Mouse (Mus musculus) right cerebral cortex, adult 2 months (tissue): ENCODE results near the gene Llph.

Source experiments
- DNase-seq, 2 experiments: peaks; one replicate each; pipeline ENCODE4 v3.0.0; 2021 to 2022; ENCODE audit warnings: low spot score in 2 of 2

Llph gene

DNA sequence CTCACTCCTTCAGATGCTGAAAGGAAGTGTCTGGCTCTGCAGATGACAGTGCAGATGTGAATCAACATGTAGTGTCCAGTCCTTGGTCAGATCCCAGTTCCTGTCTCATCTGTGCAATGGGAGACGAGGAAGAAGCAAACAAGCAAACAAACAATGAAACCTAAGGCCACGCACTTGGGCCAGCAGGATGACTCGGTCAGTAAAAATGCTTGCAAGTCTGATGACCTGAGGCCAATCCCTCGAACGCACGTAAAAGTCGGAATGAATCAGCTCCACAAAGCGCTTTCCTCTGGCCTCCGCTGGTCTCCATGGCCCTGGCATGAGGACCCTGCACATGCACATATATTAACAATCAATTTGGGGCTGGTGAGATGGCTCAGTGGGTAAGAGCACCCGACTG, 7.9 kb upstream of the Llph start:
- no peak for DNase-seq

GRCm38 (mm10) chr10:120219578-120220359, 7.1 kb upstream of the Llph start:
- DNase-seq, result no peak

- DNase-seq, result no peak
Observed at GRCm38 (mm10) chr10:120220776-120221175, 6.1 kb upstream of the Llph start.

- peak; percentile 36 to 71 for DNase-seq
Observed at GRCm38 (mm10) chr10:120231718-120232117, 4.8 kb downstream of the Llph start.

DNA sequence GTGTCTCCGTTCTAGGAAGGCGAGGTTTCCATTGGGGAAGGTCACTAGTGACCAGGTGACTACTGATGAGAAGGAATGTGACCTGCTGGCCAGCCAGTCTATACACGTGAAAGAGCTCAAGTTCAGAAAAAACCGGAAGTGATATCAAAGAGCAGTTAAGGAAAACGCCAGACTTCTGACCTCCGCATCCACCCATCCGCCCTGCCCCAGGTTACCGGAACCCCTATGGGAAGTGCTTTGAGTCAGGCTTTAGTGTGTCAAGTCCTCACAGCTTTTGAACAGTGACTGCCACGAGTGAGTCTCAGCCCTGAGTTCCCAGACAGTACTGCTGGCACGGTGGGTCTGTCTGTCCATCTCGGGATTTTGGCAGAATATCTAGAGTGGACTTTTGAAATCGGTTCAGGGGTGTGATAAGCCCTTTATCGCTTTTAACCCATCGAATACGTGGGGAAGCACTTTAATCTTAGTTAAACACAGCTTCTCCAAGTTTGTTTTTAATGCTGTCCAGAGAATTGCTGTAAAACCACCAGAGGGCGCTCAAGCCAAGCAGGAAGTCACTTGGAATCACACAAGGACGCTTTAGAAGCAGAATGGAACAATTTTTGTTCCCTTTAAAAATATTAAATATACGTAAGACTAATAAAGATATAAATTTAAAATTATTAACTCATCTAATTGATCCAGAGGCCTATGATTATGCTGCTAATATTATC, 6.9 kb downstream of the Llph start:
- peak; percentile 65 to 78 for DNase-seq

GRCm38 (mm10) chr10:120236855-120237254, 10.0 kb downstream of the Llph start:
- no peak for DNase-seq

DNA sequence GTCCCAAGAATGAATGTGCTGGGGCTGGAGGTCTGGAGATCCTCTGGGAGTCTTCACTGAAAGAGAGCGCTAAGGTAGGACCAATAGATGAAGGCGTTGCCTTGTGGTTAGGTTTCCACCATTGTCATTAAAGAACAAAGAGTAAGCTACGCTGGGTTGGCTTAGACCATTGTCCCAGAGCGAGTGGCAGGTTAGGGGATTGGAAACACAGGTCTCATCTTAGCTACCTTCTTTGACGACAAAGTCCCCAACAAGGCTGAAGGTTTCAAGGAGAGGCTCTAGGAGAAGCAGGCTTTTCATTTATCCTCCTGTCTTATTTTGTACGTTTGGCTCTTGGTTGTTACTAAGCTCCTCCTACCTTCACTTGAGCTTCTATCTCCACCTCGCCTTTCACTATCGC, 11.4 kb downstream of the Llph start:
- DNase-seq, result no peak

DNA sequence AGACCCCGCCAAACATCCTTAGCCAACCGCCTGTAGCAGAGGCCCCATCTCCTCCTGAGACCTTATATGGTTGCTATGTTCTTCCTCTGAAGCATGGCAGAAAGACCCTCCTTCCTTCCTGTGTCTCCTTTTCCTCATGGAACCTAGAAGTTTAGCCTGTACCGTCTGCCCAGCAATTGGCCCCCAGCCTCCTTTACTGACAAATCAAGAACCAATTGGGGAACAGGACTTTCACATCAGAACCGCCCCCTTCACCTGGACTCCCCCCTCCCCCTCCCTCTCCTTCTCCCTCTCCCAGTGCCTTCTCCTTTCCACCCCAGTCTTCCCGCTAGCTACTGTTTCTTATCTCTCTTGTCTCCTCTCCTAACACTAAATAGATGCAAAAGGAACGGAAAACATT, 12.6 kb downstream of the Llph start:
- DNase-seq, result no peak

DNA sequence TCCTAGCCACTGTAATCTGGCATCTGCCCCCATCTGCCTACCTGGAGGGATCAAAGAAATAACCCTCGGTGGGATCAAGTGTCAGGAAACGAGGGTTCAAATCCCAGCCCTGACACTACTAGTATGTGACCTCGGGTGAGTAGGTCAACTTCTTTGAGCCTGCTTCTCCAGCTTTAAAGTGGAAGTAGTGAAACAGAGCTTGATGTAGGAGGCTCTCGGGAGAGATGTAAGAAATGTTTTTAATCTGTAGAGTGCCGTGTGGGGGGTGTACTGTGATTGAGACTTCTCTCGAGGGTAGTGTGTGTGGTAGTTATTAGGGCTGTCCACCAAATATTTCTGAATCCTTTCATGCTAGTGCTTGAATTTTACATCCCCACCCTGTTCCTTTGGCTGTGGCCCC, 15.6 kb downstream of the Llph start:
- DNase-seq, result no peak

DNA sequence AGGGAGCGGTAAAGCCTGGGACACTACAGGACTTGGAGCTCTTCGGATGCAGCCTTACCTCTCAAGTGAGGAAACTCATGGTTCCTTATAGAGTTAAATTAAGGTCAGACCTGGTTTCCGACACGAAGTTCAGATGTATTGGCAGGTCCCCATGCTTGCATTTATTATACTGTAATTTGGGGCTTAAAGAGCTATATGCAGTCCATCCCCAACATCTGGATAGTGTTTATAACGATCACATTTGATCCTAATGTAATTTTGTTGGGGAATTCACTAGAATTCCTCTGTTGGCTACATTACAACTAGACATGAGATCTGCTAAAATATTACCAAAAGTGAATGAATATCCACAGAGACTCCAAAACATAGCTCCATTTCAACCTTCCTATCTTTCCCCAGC, 18.8 kb downstream of the Llph start:
- no peak for DNase-seq

- peak; percentile 48 to 56 for DNase-seq
Observed at GRCm38 (mm10) chr10:120246994-120247750, 20.3 kb downstream of the Llph start.

GRCm38 (mm10) chr10:120250911-120251683, 24.2 kb downstream of the Llph start:
- no peak for DNase-seq

- no peak for DNase-seq
Observed at GRCm38 (mm10) chr10:120251791-120252190, 24.9 kb downstream of the Llph start.

DNA sequence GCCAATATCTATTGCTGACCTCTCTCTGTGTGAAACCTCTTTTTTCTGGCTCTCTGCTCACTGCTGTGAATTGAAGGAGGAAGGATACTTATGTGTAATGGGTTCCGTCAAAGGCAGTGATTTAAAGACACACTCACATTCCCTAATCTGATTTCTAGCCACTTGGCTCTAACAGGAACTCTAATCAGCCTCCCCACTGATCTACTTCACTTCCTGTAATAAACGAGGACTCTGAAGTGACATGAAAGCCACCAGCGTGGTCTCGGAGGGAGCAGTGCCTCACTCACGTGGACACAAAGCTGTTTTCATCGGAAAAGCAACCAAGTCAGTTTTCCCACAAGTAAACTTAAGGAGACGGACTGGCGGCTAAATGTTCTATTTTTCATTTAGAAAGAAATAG, 25.9 kb downstream of the Llph start:
- no peak for DNase-seq

DNA sequence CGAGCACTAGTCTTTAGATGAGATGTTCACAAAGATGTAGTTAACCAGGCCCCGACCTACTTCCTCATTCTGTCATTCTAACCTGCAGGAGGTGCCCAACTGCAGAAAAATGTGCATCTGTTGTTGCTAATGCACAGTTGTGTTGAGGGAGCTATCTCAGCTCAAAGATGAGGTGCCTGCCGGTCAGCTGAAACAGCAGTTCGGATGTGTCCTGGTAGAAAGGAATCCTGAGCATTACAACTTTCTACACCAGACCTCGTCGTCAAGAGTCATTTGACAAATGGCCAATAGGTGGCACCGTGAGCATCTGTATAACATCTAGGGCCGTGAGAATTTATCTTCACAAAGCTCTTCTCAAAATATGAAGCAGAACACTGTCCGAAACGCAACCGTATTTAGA, 30.4 kb downstream of the Llph start:
- DNase-seq, result peak; percentile 75 to 76

GRCm38 (mm10) chr10:120267790-120268189, 40.9 kb downstream of the Llph start:
- DNase-seq, result no peak

DNA sequence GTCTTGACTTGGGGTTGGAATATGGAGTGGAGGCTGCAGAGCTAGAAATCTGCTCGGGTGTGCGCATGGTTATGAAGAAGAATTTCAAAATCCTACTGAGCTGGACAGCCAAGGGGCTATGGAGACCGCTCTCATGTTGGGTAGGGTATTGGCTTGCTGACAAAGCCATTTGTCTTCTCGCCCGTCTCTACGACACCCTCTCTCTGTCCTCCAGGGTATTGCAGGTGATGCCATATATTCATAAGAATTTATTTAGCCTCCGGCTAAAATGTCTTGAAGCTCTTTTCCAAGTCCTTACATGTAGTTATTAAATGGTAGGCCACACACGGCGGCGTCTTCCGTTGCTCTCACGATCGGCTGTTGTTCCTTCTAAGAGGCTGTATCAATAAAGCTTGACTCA, 43.1 kb downstream of the Llph start:
- DNase-seq, result no peak

DNA sequence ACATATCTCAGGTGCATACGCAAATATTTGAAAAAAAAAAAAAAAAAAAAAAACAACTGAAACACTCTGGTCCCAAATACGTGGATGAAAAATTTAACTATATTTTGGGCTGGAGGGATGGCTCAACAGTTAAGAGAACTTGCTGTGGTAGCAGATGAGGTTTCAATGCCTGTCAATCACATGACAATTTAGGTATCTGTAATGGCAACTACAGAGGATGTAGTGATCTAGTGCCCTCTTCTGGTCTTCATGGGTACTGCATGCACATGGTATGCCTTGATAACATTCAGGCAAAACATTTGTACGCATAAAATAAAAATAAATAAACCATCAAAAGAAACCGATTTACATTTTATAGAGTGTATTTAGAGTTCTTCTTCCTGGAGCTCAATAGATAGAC, 43.9 kb downstream of the Llph start:
- peak; percentile 20 to 34 for DNase-seq

DNA sequence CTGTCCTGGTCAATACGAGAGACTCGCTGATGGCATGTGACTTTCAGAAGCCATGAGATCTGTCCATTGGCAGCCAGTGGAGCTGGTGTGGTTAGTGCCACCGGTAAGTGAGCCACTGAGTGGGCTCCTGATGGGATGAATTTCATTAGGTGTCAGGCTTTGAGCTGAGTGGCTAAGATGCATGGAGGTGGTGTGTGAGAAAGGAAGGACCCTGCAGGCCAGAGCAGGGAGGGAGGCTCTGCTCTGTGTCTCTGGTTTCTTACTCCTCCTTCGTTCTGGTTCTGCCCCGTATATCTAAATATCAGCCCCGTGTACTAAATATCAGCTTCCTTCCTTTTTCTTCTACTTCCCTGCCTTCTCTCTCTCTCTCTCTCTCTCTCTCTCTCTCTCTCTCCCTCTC, 44.4 kb downstream of the Llph start:
- no peak for DNase-seq

GRCm38 (mm10) chr10:120271879-120272269, 45.0 kb downstream of the Llph start:
- no peak for DNase-seq

GRCm38 (mm10) chr10:120272270-120272883, 45.5 kb downstream of the Llph start:
- DNase-seq, result no peak
